Mouse (Mus musculus) gastrocnemius, postnatal 25 days (tissue): ENCODE data around the gene Rasgef1b. TPM values are rescaled to one million over a fixed set of nuclear protein-coding genes. Genes with fewer than 3 reads are reported as not detected.
A peak's percentile ranks its signal among the peaks of the same experiment; 100 is the strongest.

Source experiments
- DNase-seq: peaks from one replicate; pipeline ENCODE4 v3.0.0; 2022
- long read RNA-seq, 2 experiments: library from polyadenylated mRNA; stranded (forward); transcript quantifications; one replicate each; pipeline ENCODE4 v2.0.0; 2021
- total RNA-seq, 2 experiments: library from RNA; stranded (reverse); gene quantifications; 1 replicate in 1 of 2; 2 replicates in 1 of 2; pipeline ENCODE4 v1.2.3; 2021

The Rasgef1b gene
- total RNA-seq: under 1 TPM; 0.36 to 0.38 TPM
- long read RNA-seq, experiment 1: 0 reads
- long read RNA-seq, experiment 2: 0 reads

- DNase-seq: peak; percentile 69
Measured at GRCm38 (mm10) chr5:99728649-99729212, at the start of gene Rasgef1b. TSS of gene Rasgef1b (minus strand) at chr5:99729065.

GRCm38 (mm10) chr5:99775342-99775741 is 46.5 kb upstream of the Rasgef1b start:
- DNase-seq: no peak

GRCm38 (mm10) chr5:99773265-99773664 is 44.4 kb upstream of the Rasgef1b start:
- no peak for DNase-seq

- DNase-seq: no peak
Measured at GRCm38 (mm10) chr5:99764246-99764645, 35.4 kb upstream of the Rasgef1b start.

- no peak for DNase-seq
Measured at GRCm38 (mm10) chr5:99758859-99759258, 30.0 kb upstream of the Rasgef1b start.

GRCm38 (mm10) chr5:99753843-99754242 is 25.0 kb upstream of the Rasgef1b start:
- DNase-seq: no peak

GRCm38 (mm10) chr5:99753368-99753767 is 24.5 kb upstream of the Rasgef1b start:
- DNase-seq: no peak

GRCm38 (mm10) chr5:99752670-99753231 is 23.9 kb upstream of the Rasgef1b start:
- no peak for DNase-seq

GRCm38 (mm10) chr5:99748417-99748816 is 19.6 kb upstream of the Rasgef1b start:
- no peak for DNase-seq

GRCm38 (mm10) chr5:99746087-99746486 is 17.2 kb upstream of the Rasgef1b start:
- no peak for DNase-seq

- no peak for DNase-seq
Measured at GRCm38 (mm10) chr5:99742874-99743273, 14.0 kb upstream of the Rasgef1b start.

- DNase-seq: no peak
Measured at GRCm38 (mm10) chr5:99742056-99742455, 13.2 kb upstream of the Rasgef1b start.

GRCm38 (mm10) chr5:99737937-99738727 is 9.3 kb upstream of the Rasgef1b start:
- no peak for DNase-seq

GRCm38 (mm10) chr5:99729931-99730330 is 1.1 kb upstream of the Rasgef1b start:
- DNase-seq: no peak

GRCm38 (mm10) chr5:99729361-99729882 is 557 bp upstream of the Rasgef1b start:
- DNase-seq: no peak

- no peak for DNase-seq
Measured at GRCm38 (mm10) chr5:99728027-99728451, 826 bp downstream of the Rasgef1b start.

- DNase-seq: no peak
Measured at GRCm38 (mm10) chr5:99723941-99724340, 4.9 kb downstream of the Rasgef1b start.

- DNase-seq: no peak
Measured at GRCm38 (mm10) chr5:99722310-99722709, 6.6 kb downstream of the Rasgef1b start.

GRCm38 (mm10) chr5:99720554-99720953 is 8.3 kb downstream of the Rasgef1b start:
- DNase-seq: no peak

- DNase-seq: no peak
Measured at GRCm38 (mm10) chr5:99717917-99718316, 10.9 kb downstream of the Rasgef1b start.

GRCm38 (mm10) chr5:99715281-99715744 is 13.6 kb downstream of the Rasgef1b start:
- DNase-seq: no peak

GRCm38 (mm10) chr5:99711947-99712346 is 16.9 kb downstream of the Rasgef1b start:
- no peak for DNase-seq

GRCm38 (mm10) chr5:99708706-99709105 is 20.2 kb downstream of the Rasgef1b start:
- DNase-seq: no peak
